Mouse (Mus musculus): ENCODE data around the gene Pde3b.
A peak's percentile ranks its signal among the peaks of the same experiment; 100 is the strongest.
"Not testable (repeated sequence)": the region's sequence is repeated elsewhere in the genome, so short reads cannot be mapped to it uniquely, and the experiment has no call there.

The Pde3b gene

GRCm38 (mm10) chr7:114479779-114480178, 64.7 kb downstream of the Pde3b start:
- no peak for DNase-seq (ENCODE audit: low spot score in 2 of 2)

- no peak for DNase-seq (ENCODE audit: low spot score in 2 of 2)
Measured at GRCm38 (mm10) chr7:114480196-114480989, 65.3 kb downstream of the Pde3b start.

GRCm38 (mm10) chr7:114481008-114481407, 65.9 kb downstream of the Pde3b start:
- DNase-seq (ENCODE audit: low spot score in 2 of 2), result no peak

- DNase-seq (ENCODE audit: low spot score in 2 of 2), result no peak
Measured at GRCm38 (mm10) chr7:114481429-114481931, 66.4 kb downstream of the Pde3b start.

- no peak for DNase-seq (ENCODE audit: low spot score in 2 of 2)
Measured at GRCm38 (mm10) chr7:114492540-114492939, 77.5 kb downstream of the Pde3b start.

GRCm38 (mm10) chr7:114494033-114494432, 79.0 kb downstream of the Pde3b start:
- no peak for DNase-seq (ENCODE audit: low spot score in 2 of 2)

GRCm38 (mm10) chr7:114499293-114499692, 84.2 kb downstream of the Pde3b start:
- no peak for DNase-seq (ENCODE audit: low spot score in 2 of 2)

- no peak for DNase-seq (ENCODE audit: low spot score in 2 of 2)
Measured at GRCm38 (mm10) chr7:114508879-114509278, 93.8 kb downstream of the Pde3b start.

- no peak for DNase-seq (ENCODE audit: low spot score in 2 of 2)
Measured at GRCm38 (mm10) chr7:114520122-114520521, 105.0 kb downstream of the Pde3b start.

- no peak for DNase-seq (ENCODE audit: low spot score in 2 of 2)
Measured at GRCm38 (mm10) chr7:114526245-114526644, 111.2 kb downstream of the Pde3b start.

GRCm38 (mm10) chr7:114536179-114536578, 121.1 kb downstream of the Pde3b start:
- DNase-seq (ENCODE audit: low spot score in 2 of 2), result no peak

GRCm38 (mm10) chr7:114562531-114563241, 147.6 kb downstream of the Pde3b start, which contains the start of gene Cyp2r1:
Gene Cyp2r1, minus strand, starts transcription at chr7:114562972.
- DNase-seq (ENCODE audit: low spot score in 2 of 2), result peak; percentile 84 to 88

- DNase-seq (ENCODE audit: low spot score in 2 of 2), result not testable (repeated sequence)
Measured at GRCm38 (mm10) chr7:114573866-114574265, 158.8 kb downstream of the Pde3b start.

GRCm38 (mm10) chr7:114576931-114577330, 161.8 kb downstream of the Pde3b start:
- DNase-seq (ENCODE audit: low spot score in 2 of 2), result no peak

GRCm38 (mm10) chr7:114577665-114578064, 162.6 kb downstream of the Pde3b start:
- DNase-seq (ENCODE audit: low spot score in 2 of 2), result no peak

- DNase-seq (ENCODE audit: low spot score in 2 of 2), result no peak
Measured at GRCm38 (mm10) chr7:114580426-114580825, 165.3 kb downstream of the Pde3b start.

- DNase-seq (ENCODE audit: low spot score in 2 of 2), result no peak
Measured at GRCm38 (mm10) chr7:114581200-114581599, 166.1 kb downstream of the Pde3b start.

- no peak for DNase-seq (ENCODE audit: low spot score in 2 of 2)
Measured at GRCm38 (mm10) chr7:114582441-114582840, 167.4 kb downstream of the Pde3b start.

All from urinary bladder, postnatal 4 days (tissue).